Mouse (Mus musculus) kidney, postnatal 4 days (tissue): ENCODE measurements around the gene Olfr338.
"Not testable (repeated sequence)": the region's sequence is repeated elsewhere in the genome, so short reads cannot be mapped to it uniquely, and the experiment has no call there.

Experiments
- DNase-seq, 2 experiments: peaks; one replicate each; pipeline ENCODE4 v3.0.0; 2021; ENCODE audit warnings: mixed read lengths in 2 of 2

The Olfr338 gene

GRCm38 (mm10) chr2:36373219-36373618 is at the start of gene Olfr338:
Gene Olfr338 (plus strand): TSS chr2:36373519.
- no peak for DNase-seq

GRCm38 (mm10) chr2:36415174-36415573 is 41.9 kb downstream of the Olfr338 start:
- not testable (repeated sequence) for DNase-seq

GRCm38 (mm10) chr2:36415591-36415990 is 42.3 kb downstream of the Olfr338 start:
- not testable (repeated sequence) for DNase-seq

- DNase-seq, result no peak
Observed at GRCm38 (mm10) chr2:36418647-36419046, 45.3 kb downstream of the Olfr338 start, which contains the start of gene Olfr339. Gene Olfr339 (plus strand): TSS chr2:36418947.
